Mouse (Mus musculus): ENCODE results near the gene Orm1.

DNA sequence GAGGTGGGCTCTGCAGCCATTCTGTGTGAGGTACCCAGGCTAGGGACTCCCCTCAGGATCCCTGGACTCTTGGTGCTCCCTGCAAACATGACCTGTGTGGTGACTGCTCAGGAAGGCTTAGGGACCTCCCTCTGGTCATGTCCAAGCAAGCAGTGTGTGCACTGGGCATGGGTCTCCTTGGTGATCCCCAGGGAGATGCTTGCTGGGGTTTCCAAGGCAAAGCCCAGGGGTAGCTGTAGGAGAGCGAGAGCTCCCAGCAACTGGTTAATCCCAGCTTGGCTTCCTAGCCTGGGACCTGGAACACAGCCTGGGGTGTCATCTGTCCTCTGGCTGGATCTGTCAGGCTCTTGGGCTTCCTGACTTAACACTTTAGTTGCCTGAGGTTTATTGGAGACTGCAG is 31.0 kb downstream of the Orm1 start:
- TF ChIP-seq EP300 (IDR thresholded peaks at IDR 0.05; ENCODE audit: insufficient read depth, low read depth, low read length), result no peak
- TF ChIP-seq POLR2A (IDR thresholded peaks at IDR 0.05; ENCODE audit: insufficient read depth, low read depth, low read length), result no peak
